ENCODE assay signal across 8 mouse cellular contexts in genomic region chr14:62331457-62331856, GRCm38 (mm10). TPM values are rescaled to one million over a fixed set of nuclear protein-coding genes. Genes with fewer than 3 reads are reported as not detected.
DNase-seq lines count a peak whose midpoint lies in the region; ATAC-seq and TF ChIP-seq lines count a peak whose summit lies in the region.

No protein-coding gene starts in this region.

- intact Hi-C loops in left cerebral cortex, postnatal 25 days (cut with DNase I) = loop anchor here (5.0 kb wide), 2 partner anchors 126 to 759 kb away; partner anchors contain the start of gene Gucy1b2
- intact Hi-C loops in gastrocnemius, postnatal 14 days (cut with DNase I; ENCODE audit: low total_unique reads) = loop anchor here (10.0 kb wide), 1 partner anchor 123 kb away; the partner anchor contains the start of gene Gucy1b2

- no peak for DNase-seq in kidney, postnatal 25 days
- peak; percentile 30 for DNase-seq in c-Kit-negative CD71-positive TER-119-positive erythroid progenitor cells, embryonic 14.5 days (ENCODE audit: low read depth, low spot score)
- no peak for DNase-seq in hindbrain, postnatal 0 days (ENCODE audit: low spot score)
- peak; percentile 10 for DNase-seq in naive thymus-derived CD4-positive, alpha-beta T cell, adult 2 months (ENCODE audit: low read depth)
- DNase-seq in left cerebral cortex, postnatal 25 days (ENCODE audit: low spot score in 2 of 2) = no peak
- no peak for DNase-seq in gastrocnemius, postnatal 14 days

- peak overlapping the region; percentile 86 for H3K4me3 ChIP-seq in kidney, embryonic 15.5 days (replicated peaks)
- H3K4me3 ChIP-seq in hindbrain, postnatal 0 days (ENCODE audit: low read length) = peak overlapping the region; percentile 81

- H3K4me2 ChIP-seq in kidney, embryonic 15.5 days = peak overlapping the region; percentile 73
- H3K4me2 ChIP-seq in hindbrain, postnatal 0 days (ENCODE audit: low read depth, low read length) = peak overlapping the region; percentile 86

- WGBS in kidney, embryonic 15.5 days = 14% methylated on average over 6 of the region's 6 CpGs
- 12% methylated on average over 6 of the region's 6 CpGs for WGBS in hindbrain, postnatal 0 days

- H3K4me1 ChIP-seq in kidney, embryonic 15.5 days = peaks cover 30% of the 10 kb centered on the region
- H3K4me1 ChIP-seq in hindbrain, postnatal 0 days (ENCODE audit: insufficient read depth, low read length) = peaks cover 11% of the 10 kb centered on the region; the same call in 1 of the 2 replicates

- no peaks in the 10 kb centered on the region for H3K27me3 ChIP-seq in kidney, embryonic 15.5 days
- no peaks in the 10 kb centered on the region for H3K27me3 ChIP-seq in hindbrain, postnatal 0 days (ENCODE audit: insufficient read depth, low read length)

- no peaks in the 10 kb centered on the region for H3K9me3 ChIP-seq in kidney, embryonic 15.5 days (replicated peaks)
- no peaks in the 10 kb centered on the region for H3K9me3 ChIP-seq in hindbrain, postnatal 0 days (ENCODE audit: low read length)

- 0 out of 2 replicates have a peak, but pooled peaks have one; percentile 24 for ATAC-seq in kidney, embryonic 15.5 days (replicated peaks; ENCODE audit: low FRiP score)
- ATAC-seq in hindbrain, postnatal 0 days = no peak
- no peak for ATAC-seq in granulocyte monocyte progenitor cell, adult 5-6 weeks (replicated peaks; ENCODE audit: poor library complexity, severe bottlenecking)

- peak overlapping the region; percentile 76 for H3K9ac ChIP-seq in kidney, embryonic 15.5 days
- peak overlapping the region; percentile 74 for H3K9ac ChIP-seq in hindbrain, postnatal 0 days (replicated peaks; ENCODE audit: low read length)

- no peak for TF ChIP-seq CTCF in hindbrain, postnatal 0 days (IDR thresholded peaks at IDR 0.05; ENCODE audit: low read depth)

- no peaks in the 10 kb centered on the region for H3K36me3 ChIP-seq in kidney, embryonic 15.5 days
- no peaks in the 10 kb centered on the region for H3K36me3 ChIP-seq in hindbrain, postnatal 0 days (ENCODE audit: insufficient read depth, low read length)

- 0 out of 2 replicates have a peak overlapping the region, but pooled peaks have one; percentile 91 for H3K27ac ChIP-seq in kidney, embryonic 15.5 days
- no peak overlapping the region for H3K27ac ChIP-seq in hindbrain, postnatal 0 days

RNA-seq across cellular contexts. Expression of gene Dleu7, which starts 38.6 kb away (rescaled TPM):
- 4.2 and 4.8 TPM in 2 replicates for polyA plus RNA-seq in kidney, embryonic 15.5 days (2015; fragmentation: Nextera tagmentation; extraction: Ambion mirVana)
- 22.1 and 31.2 TPM in 2 replicates for total RNA-seq in hindbrain, postnatal 0 days (2014; rRNA removed)
- 16.2 and 16.8 TPM in 2 replicates for polyA plus RNA-seq in hindbrain, postnatal 0 days (2015; fragmentation: Nextera tagmentation; extraction: Ambion mirVana)
- total RNA-seq in left cerebral cortex, postnatal 25 days (2021) = 1 to 10 TPM; 6.2 to 7.5 TPM
- not detected for total RNA-seq in gastrocnemius, postnatal 14 days (2021)
- total RNA-seq in granulocyte monocyte progenitor cell, adult 5-6 weeks (2014; fragmentation: Nextera tagmentation) = not detected in 2 replicates
- 2.2 TPM in 1 of 2 replicates, not detected in the other for total RNA-seq in granulocyte monocyte progenitor cell, adult 5-6 weeks (2017)

RNA-seq across cellular contexts. Expression of gene Rnaseh2b, which starts 39.1 kb away (rescaled TPM):
- polyA plus RNA-seq in kidney, embryonic 15.5 days (2015; fragmentation: Nextera tagmentation; extraction: Ambion mirVana) = 53.6 and 56.5 TPM in 2 replicates
- total RNA-seq in hindbrain, postnatal 0 days (2014; rRNA removed) = 20.4 and 22.3 TPM in 2 replicates
- 40.8 and 42.5 TPM in 2 replicates for polyA plus RNA-seq in hindbrain, postnatal 0 days (2015; fragmentation: Nextera tagmentation; extraction: Ambion mirVana)
- total RNA-seq in left cerebral cortex, postnatal 25 days (2021) = 10 to 100 TPM; 10.1 to 11.6 TPM
- 1 to 10 TPM; 4.3 to 5.6 TPM for total RNA-seq in gastrocnemius, postnatal 14 days (2021)
- 86.1 and 94.1 TPM in 2 replicates for total RNA-seq in granulocyte monocyte progenitor cell, adult 5-6 weeks (2014; fragmentation: Nextera tagmentation)
- 58.5 and 60.1 TPM in 2 replicates for total RNA-seq in granulocyte monocyte progenitor cell, adult 5-6 weeks (2017)

Comparison
In these comparisons a context has a peak if more than half of its experiments do, and no peak if none do; other contexts are left out.
1. DNase-seq: peak in c-Kit-negative CD71-positive TER-119-positive erythroid progenitor cells, embryonic 14.5 days (single experiment) and naive thymus-derived CD4-positive, alpha-beta T cell, adult 2 months (single experiment); none in kidney, postnatal 25 days (0 of 2), hindbrain, postnatal 0 days (single experiment), left cerebral cortex, postnatal 25 days (0 of 2) and gastrocnemius, postnatal 14 days (single experiment).